Mouse (Mus musculus) ES-Bruce4 (cell line): ENCODE results near the gene Arfgef3. TPM values are rescaled to one million over a fixed set of nuclear protein-coding genes. Genes with fewer than 3 reads are reported as not detected.

Experiments
- H3K27ac ChIP-seq: 2 replicates; pipeline ENCODE4 v1.5.1; 2012; ENCODE audit warnings: low read length, inconsistent platforms; ENCODE audit not compliant: insufficient read depth
- H3K27me3 ChIP-seq: 2 replicates; pipeline ENCODE4 v1.6.1; 2012; ENCODE audit warnings: mild to moderate bottlenecking, low read length, inconsistent platforms; ENCODE audit not compliant: control insufficient read depth, poor library complexity, insufficient read depth, severe bottlenecking
- H3K36me3 ChIP-seq: 2 replicates; pipeline ENCODE4 v1.6.1; 2012; ENCODE audit warnings: inconsistent platforms, mild to moderate bottlenecking, low read length, moderate library complexity; ENCODE audit not compliant: control insufficient read depth, poor library complexity, insufficient read depth, severe bottlenecking
- H3K4me1 ChIP-seq: one replicate; pipeline ENCODE4 v1.8.1; 2011; ENCODE audit warnings: low read length; ENCODE audit not compliant: control insufficient read depth, insufficient read depth
- H3K4me3 ChIP-seq: 2 replicates; pipeline ENCODE4 v1.5.1; 2011; ENCODE audit warnings: low read depth, mild to moderate bottlenecking, low read length
- H3K9ac ChIP-seq: 2 replicates; pipeline ENCODE4 v1.6.1; 2012; ENCODE audit warnings: low read depth, mild to moderate bottlenecking, inconsistent platforms; ENCODE audit not compliant: poor library complexity, severe bottlenecking
- H3K9me3 ChIP-seq: replicated peaks from 2 replicates; pipeline ENCODE4 v1.6.1; 2012; ENCODE audit warnings: mild to moderate bottlenecking, low read length, inconsistent platforms; ENCODE audit not compliant: control insufficient read depth, poor library complexity, insufficient read depth, severe bottlenecking
- CTCF ChIP-seq: IDR thresholded peaks from one replicate; pipeline ENCODE4 v1.8.1; 2011; ENCODE audit warnings: low read depth, low read length
- EP300 ChIP-seq: IDR thresholded peaks from 2 replicates; pipeline ENCODE4 v1.6.1; 2011; ENCODE audit warnings: low read depth, low read length; ENCODE audit not compliant: insufficient read depth
- POLR2A ChIP-seq: IDR thresholded peaks from one replicate; pipeline ENCODE4 v1.8.1; 2011; ENCODE audit warnings: low read length; ENCODE audit not compliant: insufficient read depth
- polyA plus RNA-seq: library from polyadenylated mRNA; stranded (reverse); fragments of >200 nt; gene quantifications from 2 replicates; pipeline ENCODE4 v1.2.4, GENCODE M21; 2011; ENCODE audit warnings: low read depth; ENCODE audit not compliant: missing spikeins, insufficient read depth, insufficient read length

Gene Arfgef3
- polyA plus RNA-seq, 1 experiment, result 5.0 TPM

DNA sequence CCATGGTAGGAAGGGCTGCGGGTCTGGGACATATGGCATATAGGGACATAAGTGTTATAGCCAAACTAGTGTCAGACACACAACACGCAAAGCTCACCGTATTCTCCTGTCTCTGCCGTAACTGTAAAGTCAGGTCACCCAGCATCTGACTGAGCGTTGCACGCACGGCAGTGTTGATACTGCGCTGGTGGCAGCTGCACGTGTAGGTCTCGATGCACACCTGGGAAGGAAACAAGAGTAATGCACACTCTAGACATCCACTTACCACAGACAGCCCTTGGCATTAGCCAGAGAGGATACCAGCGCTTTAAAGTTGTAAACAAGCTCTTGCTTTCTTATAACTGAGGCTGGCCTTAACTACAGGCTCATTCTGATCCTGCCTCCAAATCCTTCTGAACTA lies 79.0 kb downstream of the Arfgef3 start:
- no peak overlapping the region for H3K27ac ChIP-seq
- no peaks in the 10 kb centered on the region for H3K4me1 ChIP-seq
- TF ChIP-seq CTCF, result no peak
- no peak for TF ChIP-seq EP300
- no peak for TF ChIP-seq POLR2A
- H3K9ac ChIP-seq, result no peak overlapping the region
- no peak overlapping the region for H3K4me3 ChIP-seq
- H3K36me3 ChIP-seq, result no peaks in the 10 kb centered on the region
- H3K27me3 ChIP-seq, result no peaks in the 10 kb centered on the region
- H3K9me3 ChIP-seq, result peaks cover 17% of the 10 kb centered on the region

- H3K27me3 ChIP-seq, result no peaks in the 10 kb centered on the region
- no peak overlapping the region for H3K4me3 ChIP-seq
- no peak overlapping the region for H3K27ac ChIP-seq
- H3K36me3 ChIP-seq, result no peaks in the 10 kb centered on the region
- no peak overlapping the region for H3K9ac ChIP-seq
- H3K9me3 ChIP-seq, result peaks cover 24% of the 10 kb centered on the region
- no peaks in the 10 kb centered on the region for H3K4me1 ChIP-seq
- TF ChIP-seq CTCF (no peak), POLR2A (no peak), EP300 (no peak)
Measured at GRCm38 (mm10) chr10:18664016-18664415, 79.7 kb downstream of the Arfgef3 start.

GRCm38 (mm10) chr10:18661606-18662220 lies 82.0 kb downstream of the Arfgef3 start:
- H3K4me3 ChIP-seq, result no peak overlapping the region
- peaks cover 28% of the 10 kb centered on the region for H3K9me3 ChIP-seq
- no peak overlapping the region for H3K27ac ChIP-seq
- no peak overlapping the region for H3K9ac ChIP-seq
- TF ChIP-seq POLR2A, result no peak
- TF ChIP-seq CTCF, result no peak
- no peak for TF ChIP-seq EP300
- H3K27me3 ChIP-seq, result no peaks in the 10 kb centered on the region
- no peaks in the 10 kb centered on the region for H3K36me3 ChIP-seq
- H3K4me1 ChIP-seq, result no peaks in the 10 kb centered on the region

GRCm38 (mm10) chr10:18660998-18661397 lies 82.8 kb downstream of the Arfgef3 start:
- H3K36me3 ChIP-seq, result no peaks in the 10 kb centered on the region
- H3K9ac ChIP-seq, result no peak overlapping the region
- H3K4me1 ChIP-seq, result no peaks in the 10 kb centered on the region
- H3K27me3 ChIP-seq, result no peaks in the 10 kb centered on the region
- no peak overlapping the region for H3K4me3 ChIP-seq
- H3K27ac ChIP-seq, result no peak overlapping the region
- TF ChIP-seq CTCF, result no peak
- TF ChIP-seq EP300, result no peak
- no peak for TF ChIP-seq POLR2A
- H3K9me3 ChIP-seq, result peaks cover 28% of the 10 kb centered on the region

DNA sequence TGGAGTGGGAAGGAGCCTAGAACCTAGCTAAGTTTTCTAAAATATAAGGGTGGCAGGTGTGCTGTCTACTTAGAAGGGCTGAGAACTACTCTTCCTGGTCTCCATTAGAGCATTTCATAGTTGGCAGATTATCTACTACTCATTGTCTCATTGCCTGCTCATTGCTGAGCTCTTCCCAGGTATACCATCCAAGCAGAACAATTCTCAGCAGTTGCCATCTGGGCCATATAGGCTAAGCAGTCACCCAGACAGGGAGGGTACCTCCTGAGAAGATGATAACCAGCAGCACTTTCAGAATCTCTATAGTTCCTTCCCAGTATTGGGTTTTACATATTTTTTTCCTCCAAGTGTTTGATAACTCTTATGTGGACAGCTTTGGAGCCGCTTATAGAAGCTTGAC lies 86.2 kb downstream of the Arfgef3 start:
- peaks cover 28% of the 10 kb centered on the region for H3K9me3 ChIP-seq
- no peak overlapping the region for H3K4me3 ChIP-seq
- no peaks in the 10 kb centered on the region for H3K36me3 ChIP-seq
- no peaks in the 10 kb centered on the region for H3K27me3 ChIP-seq
- no peak overlapping the region for H3K27ac ChIP-seq
- H3K4me1 ChIP-seq, result no peaks in the 10 kb centered on the region
- H3K9ac ChIP-seq, result no peak overlapping the region
- TF ChIP-seq POLR2A (no peak), CTCF (no peak), EP300 (no peak)

DNA sequence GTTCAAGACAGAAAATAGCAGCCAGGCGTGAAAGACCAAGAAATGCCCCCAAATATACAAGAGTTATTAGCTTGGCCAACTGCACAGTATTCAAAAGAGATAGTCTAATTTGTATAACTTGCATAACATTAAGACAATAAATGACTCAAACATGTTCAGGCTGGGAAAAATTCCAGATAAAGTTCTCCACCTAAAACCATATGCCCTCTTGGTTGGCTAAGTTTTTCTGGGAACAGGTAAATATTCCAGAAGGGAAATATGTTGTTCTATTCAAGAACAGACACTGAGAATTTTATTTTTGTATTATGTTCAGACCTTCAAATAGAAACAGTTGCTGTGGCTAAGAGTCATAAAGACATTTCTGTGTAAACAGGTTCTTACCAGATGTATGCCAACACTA lies 96.7 kb downstream of the Arfgef3 start:
- Histone ChIP-seq H3K27ac (no peak overlapping the region), H3K4me1 (peaks cover 2% of the 10 kb centered on the region), H3K9me3 (no peaks in the 10 kb centered on the region), H3K36me3 (no peaks in the 10 kb centered on the region), H3K4me3 (no peak overlapping the region), H3K27me3 (no peaks in the 10 kb centered on the region), H3K9ac (no peak overlapping the region)
- no peak for TF ChIP-seq CTCF
- no peak for TF ChIP-seq EP300
- TF ChIP-seq POLR2A, result no peak
